In the genomic region with DNA sequence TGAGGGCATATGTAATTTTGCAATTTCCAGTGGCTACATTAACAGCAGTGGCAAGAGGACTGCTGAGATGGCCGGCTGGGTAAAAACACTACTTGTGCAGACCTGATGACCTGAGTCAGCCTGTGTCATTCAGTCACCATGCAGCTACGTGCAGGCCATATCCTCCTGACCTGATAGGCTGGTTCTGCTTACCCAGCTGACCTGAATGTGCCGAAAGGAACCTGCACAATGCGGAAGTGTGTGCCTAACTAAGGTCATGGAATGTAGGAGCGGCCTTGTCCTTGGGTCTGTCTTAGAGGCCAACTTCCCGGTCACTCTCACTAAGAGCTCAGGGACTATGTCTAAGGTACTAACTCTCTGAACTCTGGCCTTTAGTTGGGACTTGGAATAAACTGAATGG, we compare ENCODE assay signal across 13 mouse cellular contexts. TPM values are rescaled to one million over a fixed set of nuclear protein-coding genes. Genes with fewer than 3 reads are reported as not detected.
A peak's percentile ranks its signal among the peaks of the same experiment; 100 is the strongest.
DNase-seq lines count a peak whose midpoint lies in the region; ATAC-seq and TF ChIP-seq lines count a peak whose summit lies in the region.
"Had no signal": no experiment of that assay in that cellular context is flagged by ENCODE, and none has a peak within 500 bp of the region (broad histone marks: within the 10 kb centered on the region; RNA-seq: fewer than 3 reads in every experiment).

No protein-coding gene starts in this region.

- ATAC-seq in hindbrain, embryonic 14.5 days (ENCODE audit: low FRiP score), result peak; percentile 31; the same call in 1 of the 2 replicates
- peak; percentile 38; the same call in 1 of the 2 replicates for ATAC-seq in liver, postnatal 0 days

- 92% methylated on average over 6 of the region's 6 CpGs for WGBS in hindbrain, embryonic 14.5 days
- WGBS in hindbrain, embryonic 10.5 days, result 88% methylated on average over 6 of the region's 6 CpGs
- WGBS in liver, postnatal 0 days (ENCODE audit: insufficient replicate concordance), result 68% methylated on average over 6 of the region's 6 CpGs

- H3K4me2 ChIP-seq in hindbrain, embryonic 14.5 days (replicated peaks), result no peak overlapping the region
- no peak overlapping the region for H3K4me2 ChIP-seq in liver, postnatal 0 days (ENCODE audit: low read depth, low read length)

- TF ChIP-seq EP300 in liver, postnatal 0 days (IDR thresholded peaks at IDR 0.05; ENCODE audit: low read depth), result no peak

- H3K27me3 ChIP-seq in hindbrain, embryonic 14.5 days (ENCODE audit: control insufficient read depth, insufficient read depth, low read length), result no peaks in the 10 kb centered on the region
- no peaks in the 10 kb centered on the region for H3K27me3 ChIP-seq in hindbrain, embryonic 10.5 days (ENCODE audit: insufficient read depth, poor library complexity, severe bottlenecking)
- H3K27me3 ChIP-seq in liver, postnatal 0 days (ENCODE audit: insufficient read depth, low read length), result no peaks in the 10 kb centered on the region

- no peaks in the 10 kb centered on the region for H3K9me3 ChIP-seq in hindbrain, embryonic 14.5 days (ENCODE audit: control insufficient read depth, low read length)
- H3K9me3 ChIP-seq in hindbrain, embryonic 10.5 days, result no peaks in the 10 kb centered on the region
- H3K9me3 ChIP-seq in liver, postnatal 0 days (ENCODE audit: low read length), result no peaks in the 10 kb centered on the region

- 0 out of 2 replicates have a peak, but pooled peaks cover 6% of the 10 kb centered on the region for H3K36me3 ChIP-seq in hindbrain, embryonic 14.5 days (replicated peaks; ENCODE audit: control insufficient read depth, insufficient read depth)
- no peaks in the 10 kb centered on the region for H3K36me3 ChIP-seq in hindbrain, embryonic 10.5 days
- H3K36me3 ChIP-seq in liver, postnatal 0 days (replicated peaks; ENCODE audit: insufficient read depth, low read length), result peaks cover 5% of the 10 kb centered on the region

- no peak overlapping the region for H3K4me3 ChIP-seq in hindbrain, embryonic 14.5 days (replicated peaks; ENCODE audit: low read length)
- no peak overlapping the region for H3K4me3 ChIP-seq in hindbrain, embryonic 10.5 days
- H3K4me3 ChIP-seq in liver, postnatal 0 days (ENCODE audit: low read depth, low read length), result no peak overlapping the region

- H3K9ac ChIP-seq in hindbrain, embryonic 14.5 days, result no peak overlapping the region
- H3K9ac ChIP-seq in liver, postnatal 0 days (replicated peaks), result no peak overlapping the region

- H3K27ac ChIP-seq in hindbrain, embryonic 14.5 days, result no peak overlapping the region
- no peak overlapping the region for H3K27ac ChIP-seq in hindbrain, embryonic 10.5 days
- no peak overlapping the region for H3K27ac ChIP-seq in liver, postnatal 0 days (ENCODE audit: low read depth)

- peak; percentile 29 for DNase-seq in adrenal gland, postnatal 36 days
- no peak for DNase-seq in adrenal gland, postnatal 25 days
- DNase-seq in hindbrain, embryonic 14.5 days (ENCODE audit: low spot score), result no peak
- no peak for DNase-seq in hindbrain, embryonic 10.5 days (ENCODE audit: low spot score)
- peak; percentile 37 to 49 for DNase-seq in lung, adult 18-20 months
- no peak for DNase-seq in lung, postnatal 10 days
- DNase-seq in liver, postnatal 0 days, result no peak
- DNase-seq in gastrocnemius, postnatal 4 days (ENCODE audit: low spot score in 2 of 2), result no peak
- DNase-seq: adrenal gland, adult 8-10 months; cerebellum, postnatal 36 days; gastrocnemius, postnatal 36 days; spleen, adult 18-20 months; thymus, adult 18-20 months had no signal

- no peaks in the 10 kb centered on the region for H3K4me1 ChIP-seq in hindbrain, embryonic 14.5 days (replicated peaks; ENCODE audit: control insufficient read depth, insufficient read depth, low read length)
- no peaks in the 10 kb centered on the region for H3K4me1 ChIP-seq in hindbrain, embryonic 10.5 days (replicated peaks)
- H3K4me1 ChIP-seq in liver, postnatal 0 days (ENCODE audit: insufficient read depth), result peaks cover 8% of the 10 kb centered on the region

- no peak for TF ChIP-seq CTCF in liver, postnatal 0 days (IDR thresholded peaks at IDR 0.05; ENCODE audit: low read depth)

RNA-seq across cellular contexts. Expression of a gene that starts 13.5 kb away (rescaled TPM):
- 10 to 100 TPM; 56.7 to 98.1 TPM for total RNA-seq in adrenal gland, postnatal 36 days (2021)
- 52.8 and 78.7 TPM in 2 replicates for total RNA-seq in adrenal gland, postnatal 25 days (2021)
- polyA plus RNA-seq in hindbrain, embryonic 14.5 days (2014; fragmentation: Nextera tagmentation; extraction: Ambion mirVana), result 66.0 and 68.9 TPM in 2 replicates
- polyA plus RNA-seq in hindbrain, embryonic 10.5 days (2016; fragmentation: Nextera tagmentation; extraction: Ambion mirVana), result 19.8 and 23.8 TPM in 2 replicates
- 15.7 and 17.8 TPM in 2 replicates for polyA plus RNA-seq in liver, postnatal 0 days (2015; fragmentation: Nextera tagmentation; extraction: Ambion mirVana)
- 10 to 100 TPM; 17.3 to 17.4 TPM for total RNA-seq in gastrocnemius, postnatal 4 days (2021)

RNA-seq across cellular contexts. Expression of a gene that starts 31.4 kb away (rescaled TPM):
- 10 to 100 TPM; 43.3 to 46.0 TPM for total RNA-seq in adrenal gland, postnatal 36 days (2021)
- 36.2 and 38.2 TPM in 2 replicates for total RNA-seq in adrenal gland, postnatal 25 days (2021)
- 45.0 and 50.9 TPM in 2 replicates for polyA plus RNA-seq in hindbrain, embryonic 14.5 days (2014; fragmentation: Nextera tagmentation; extraction: Ambion mirVana)
- polyA plus RNA-seq in hindbrain, embryonic 10.5 days (2016; fragmentation: Nextera tagmentation; extraction: Ambion mirVana), result 47.1 and 50.6 TPM in 2 replicates
- 19.2 and 19.3 TPM in 2 replicates for polyA plus RNA-seq in liver, postnatal 0 days (2015; fragmentation: Nextera tagmentation; extraction: Ambion mirVana)
- total RNA-seq in gastrocnemius, postnatal 4 days (2021), result 10 to 100 TPM; 18.0 to 21.9 TPM

Comparison
In these comparisons a context has a peak if more than half of its experiments do, and no peak if none do; other contexts are left out.
1. DNase-seq: peak in adrenal gland, postnatal 36 days (2 of 2) and lung, adult 18-20 months (2 of 2); none in adrenal gland, postnatal 25 days (single experiment), hindbrain, embryonic 14.5 days (single experiment), hindbrain, embryonic 10.5 days (single experiment), lung, postnatal 10 days (single experiment), liver, postnatal 0 days (single experiment) and gastrocnemius, postnatal 4 days (0 of 2).